Mouse (Mus musculus) heart, postnatal 4 days (tissue): ENCODE data around the gene Hvcn1. TPM values are rescaled to one million over a fixed set of nuclear protein-coding genes. Genes with fewer than 3 reads are reported as not detected.
"Not testable (repeated sequence)": the region's sequence is repeated elsewhere in the genome, so short reads cannot be mapped to it uniquely, and the experiment has no call there.

Experiments
- DNase-seq: peaks from one replicate; pipeline ENCODE4 v3.0.0; 2021
- total RNA-seq, 2 experiments: library from RNA; stranded (reverse); gene quantifications; 2 replicates each; pipeline ENCODE4 v1.2.3; 2021

Hvcn1 gene
- total RNA-seq, 2 experiments from 2014 or later = 1.9 to 2.0 TPM

GRCm38 (mm10) chr5:122204180-122204579 is 2.4 kb upstream of the Hvcn1 start:
- no peak for DNase-seq

- DNase-seq = no peak
Measured at GRCm38 (mm10) chr5:122208909-122209308, 2.3 kb downstream of the Hvcn1 start.

- peak; percentile 50 for DNase-seq
Measured at GRCm38 (mm10) chr5:122209591-122210368, 3.2 kb downstream of the Hvcn1 start.

GRCm38 (mm10) chr5:122210890-122211289 is 4.3 kb downstream of the Hvcn1 start:
- DNase-seq = no peak

- no peak for DNase-seq
Measured at GRCm38 (mm10) chr5:122212125-122212524, 5.5 kb downstream of the Hvcn1 start.

GRCm38 (mm10) chr5:122212820-122213219 is 6.2 kb downstream of the Hvcn1 start:
- not testable (repeated sequence) for DNase-seq

- DNase-seq = no peak
Measured at GRCm38 (mm10) chr5:122213861-122214260, 7.3 kb downstream of the Hvcn1 start.

- DNase-seq = no peak
Measured at GRCm38 (mm10) chr5:122217636-122218035, 11.0 kb downstream of the Hvcn1 start.

GRCm38 (mm10) chr5:122218109-122218905 is 11.7 kb downstream of the Hvcn1 start:
- DNase-seq = no peak

- no peak for DNase-seq
Measured at GRCm38 (mm10) chr5:122218928-122219327, 12.3 kb downstream of the Hvcn1 start.

GRCm38 (mm10) chr5:122219655-122220629 is 13.3 kb downstream of the Hvcn1 start:
- no peak for DNase-seq

- DNase-seq = no peak
Measured at GRCm38 (mm10) chr5:122221085-122221484, 14.5 kb downstream of the Hvcn1 start.

- DNase-seq = no peak
Measured at GRCm38 (mm10) chr5:122224291-122224690, 17.7 kb downstream of the Hvcn1 start.

- no peak for DNase-seq
Measured at GRCm38 (mm10) chr5:122228271-122228765, 21.7 kb downstream of the Hvcn1 start.

- DNase-seq = no peak
Measured at GRCm38 (mm10) chr5:122228772-122229171, 22.2 kb downstream of the Hvcn1 start.

- DNase-seq = no peak
Measured at GRCm38 (mm10) chr5:122230816-122231215, 24.2 kb downstream of the Hvcn1 start.

GRCm38 (mm10) chr5:122231431-122231830 is 24.8 kb downstream of the Hvcn1 start:
- no peak for DNase-seq

- DNase-seq = no peak
Measured at GRCm38 (mm10) chr5:122232004-122232403, 25.4 kb downstream of the Hvcn1 start.

GRCm38 (mm10) chr5:122233077-122233581 is 26.5 kb downstream of the Hvcn1 start:
- DNase-seq = no peak

- peak; percentile 30 for DNase-seq
Measured at GRCm38 (mm10) chr5:122233695-122234094, 27.1 kb downstream of the Hvcn1 start.

GRCm38 (mm10) chr5:122234319-122235195 is 28.0 kb downstream of the Hvcn1 start:
- no peak for DNase-seq
